Mouse (Mus musculus) heart, adult 8-10 months (tissue): Measurements from ENCODE around the gene Vps33b. TPM values are rescaled to one million over a fixed set of nuclear protein-coding genes. Genes with fewer than 3 reads are reported as not detected.
"Not testable (repeated sequence)": the region's sequence is repeated elsewhere in the genome, so short reads cannot be mapped to it uniquely, and the experiment has no call there.

ENCODE experiments used
- DNase-seq: peaks from one replicate; pipeline ENCODE4 v3.0.0; 2022; ENCODE audit warnings: low spot score
- total RNA-seq, 4 experiments: library from RNA; stranded (reverse); gene quantifications; 2 replicates each; pipeline ENCODE4 v1.2.4; 2022

Gene Vps33b
- total RNA-seq, 4 experiments from 2014 or later, result 5.6 to 9.0 (median 7.2) TPM

DNA sequence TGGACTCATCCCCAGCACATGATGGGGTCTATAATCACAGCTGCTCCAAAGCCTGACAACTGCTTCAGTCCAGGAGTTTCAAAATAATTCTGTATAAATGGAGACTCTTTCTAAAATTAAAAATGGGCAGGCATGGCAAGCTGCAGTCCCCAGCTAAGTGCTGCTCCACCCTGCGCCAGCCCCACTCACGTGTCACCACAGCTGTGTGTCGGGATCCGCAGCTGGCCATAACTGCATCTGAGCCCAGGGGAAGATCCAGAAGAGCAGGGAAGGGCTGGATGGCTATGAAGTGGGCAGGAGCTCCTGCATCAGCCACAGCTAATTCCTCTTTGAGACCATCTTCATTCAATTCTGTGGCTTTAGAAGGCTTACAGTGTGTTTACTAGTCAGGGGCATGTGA lies 49.2 kb downstream of the Vps33b start:
- no peak for DNase-seq

- no peak for DNase-seq
These were observed 50.5 kb downstream of the Vps33b start for GRCm38 (mm10) chr7:80319846-80320496.

- no peak for DNase-seq
These were observed 53.9 kb downstream of the Vps33b start for GRCm38 (mm10) chr7:80323336-80323735.

GRCm38 (mm10) chr7:80324043-80324815 lies 54.8 kb downstream of the Vps33b start, which contains the start of gene Rccd1:
Rccd1 (minus strand) TSS chr7:80324454.
- DNase-seq, result peak; percentile 97

GRCm38 (mm10) chr7:80324816-80325119 lies 55.3 kb downstream of the Vps33b start:
- not testable (repeated sequence) for DNase-seq

- DNase-seq, result no peak
These were observed 55.9 kb downstream of the Vps33b start for GRCm38 (mm10) chr7:80325292-80325868.

DNA sequence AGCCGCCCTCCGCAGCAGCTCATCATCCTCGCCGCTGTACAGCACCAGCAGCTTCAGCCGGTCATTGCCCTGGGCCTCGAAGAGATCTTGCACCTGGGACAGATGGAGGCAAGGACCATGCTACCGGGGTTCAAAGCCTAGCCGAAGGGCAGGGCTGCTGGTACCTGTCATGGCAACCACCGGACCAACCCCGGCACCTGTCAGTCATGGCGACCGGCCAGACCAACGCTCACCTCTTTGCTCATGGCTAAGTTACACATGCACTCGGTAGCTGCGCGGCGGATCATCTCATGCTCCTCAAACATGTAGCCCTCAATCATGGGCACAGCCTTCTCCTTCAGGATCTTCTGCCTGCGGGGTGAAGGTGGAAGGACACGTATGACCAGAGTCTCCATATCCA lies 56.6 kb downstream of the Vps33b start:
- DNase-seq, result no peak

DNA sequence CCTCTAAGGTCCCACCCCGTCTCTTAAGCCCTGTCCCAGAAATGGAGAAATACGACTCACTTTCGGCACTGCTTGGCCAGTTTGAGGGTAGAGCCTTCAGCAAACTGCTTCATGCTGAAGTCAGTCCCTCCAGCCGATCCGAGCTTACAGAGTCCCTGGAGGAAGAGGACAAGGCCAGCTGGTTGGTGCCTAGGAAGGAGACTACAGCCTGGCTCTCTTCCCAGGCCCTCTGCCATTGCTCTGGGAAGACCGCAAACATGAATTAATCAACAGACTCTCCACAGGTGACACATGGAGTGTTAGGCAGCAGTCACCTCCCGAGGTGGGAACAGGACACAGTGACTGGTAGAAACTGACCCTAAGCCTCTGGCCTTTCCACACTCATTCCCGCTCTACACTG lies 60.8 kb downstream of the Vps33b start:
- no peak for DNase-seq

DNA sequence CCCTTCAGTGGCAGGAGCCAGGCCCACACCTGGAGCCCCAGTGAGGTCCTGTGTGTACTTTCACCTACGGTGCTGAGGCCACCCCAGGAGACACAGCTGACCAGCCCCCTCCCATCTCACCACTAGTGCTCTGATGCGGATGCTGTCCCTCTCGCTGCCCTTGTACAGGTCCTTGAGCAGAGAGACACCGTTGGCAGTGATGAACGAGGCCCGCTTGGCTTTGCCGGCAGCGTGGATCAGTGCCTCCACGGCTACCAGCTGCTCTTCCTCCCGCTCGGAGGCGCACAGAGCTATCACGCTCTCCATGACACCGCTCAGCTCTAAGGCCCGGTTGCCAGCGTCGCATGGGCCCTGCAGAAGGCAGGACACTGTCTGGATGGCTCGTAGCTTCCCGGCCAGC lies 62.0 kb downstream of the Vps33b start:
- DNase-seq, result no peak

- no peak for DNase-seq
These were observed 65.4 kb downstream of the Vps33b start for GRCm38 (mm10) chr7:80334848-80335247.

DNA sequence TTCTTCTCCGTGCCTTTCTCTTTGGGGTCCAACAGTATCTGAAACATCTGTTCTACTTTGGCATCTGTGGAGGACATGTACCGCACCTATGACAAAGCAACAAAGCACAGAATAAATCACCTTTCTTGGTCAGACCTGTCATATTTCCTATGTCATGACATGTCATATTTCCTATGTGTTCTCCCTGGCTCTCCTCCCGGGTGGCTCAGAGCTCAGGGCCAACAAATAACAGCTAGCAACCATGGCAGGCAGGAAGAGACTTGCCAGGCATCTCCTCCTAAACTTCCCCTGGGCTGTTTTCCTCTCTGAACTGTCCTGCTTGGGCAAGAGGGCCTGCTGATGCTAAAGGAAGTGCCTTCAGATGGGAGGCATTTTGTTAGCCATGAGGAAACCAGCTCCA lies 67.5 kb downstream of the Vps33b start:
- no peak for DNase-seq

DNA sequence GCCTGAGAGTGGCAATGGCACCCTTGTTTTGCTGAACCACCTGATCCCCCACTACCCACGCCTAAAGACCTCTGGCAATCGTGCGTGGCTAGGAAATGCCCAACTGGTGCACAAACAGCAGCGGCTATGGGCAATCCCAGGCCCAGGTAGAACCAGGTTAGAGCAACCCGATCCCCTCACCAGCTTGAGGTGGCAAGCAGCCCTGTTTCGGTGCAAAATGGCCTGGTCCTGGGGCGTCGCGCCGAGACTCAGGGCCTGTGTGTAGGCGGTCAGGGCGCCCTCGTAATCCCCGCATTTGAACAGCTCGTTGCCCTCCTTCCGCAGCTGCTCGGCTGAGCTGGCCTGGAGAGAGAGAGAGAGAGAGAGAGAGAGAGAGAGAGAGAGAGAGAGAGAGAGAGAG lies 69.9 kb downstream of the Vps33b start:
- DNase-seq, result no peak

DNA sequence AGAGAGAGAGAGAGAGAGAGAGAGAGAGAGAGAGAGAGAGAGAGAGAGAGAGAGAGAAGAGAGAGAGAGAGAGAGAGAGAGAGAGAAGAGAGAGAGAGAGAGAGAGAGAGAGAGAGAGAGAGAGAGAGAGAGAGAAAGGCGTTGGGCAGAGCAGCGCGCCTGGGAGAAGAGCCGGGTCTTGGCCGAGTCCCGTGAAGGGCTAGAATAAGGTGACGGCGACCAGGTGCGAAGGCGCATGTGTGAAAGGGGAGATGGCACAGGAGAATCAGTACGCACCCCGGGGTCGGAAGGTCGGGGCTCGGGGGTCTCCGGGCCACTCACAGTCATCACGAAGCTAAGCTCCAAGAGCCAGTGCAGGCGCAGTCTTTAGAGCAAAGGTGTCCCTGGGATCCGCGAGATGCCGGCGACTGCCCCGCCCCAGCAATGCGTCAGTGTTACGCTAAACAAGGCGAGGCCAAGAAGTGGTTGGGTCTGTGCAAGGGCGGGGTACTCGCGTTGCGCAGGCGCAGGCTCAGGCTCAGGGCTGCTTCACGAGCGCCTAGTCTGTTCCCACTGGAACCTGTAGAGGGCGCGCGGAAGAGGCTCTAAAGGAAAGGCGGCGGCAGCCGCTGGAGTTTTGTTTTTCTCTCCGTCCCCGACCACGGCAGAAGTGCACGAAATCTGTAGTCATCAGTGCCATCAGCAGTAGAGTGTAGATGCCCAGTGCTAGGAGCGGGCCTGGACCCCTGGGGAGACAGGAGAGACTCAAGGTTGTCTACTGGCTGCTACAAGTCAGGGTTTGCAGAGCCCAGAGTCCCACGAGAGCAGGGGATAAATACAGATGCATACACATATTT lies 70.6 kb downstream of the Vps33b start:
- DNase-seq, result peak; percentile 98

GRCm38 (mm10) chr7:80340793-80341192 lies 71.3 kb downstream of the Vps33b start, which contains the start of gene Unc45a:
Unc45a (minus strand) TSS chr7:80341005.
- DNase-seq, result peak; percentile 65

Other genes starting within 250 kb of the Vps33b start
- gene Zfp710, start 244.8 kb upstream of the Vps33b start, total RNA-seq, result 10 to 100 TPM; 28.5 to 39.5 (median 31.3) TPM
- 1,000 to 10,000 TPM; 2,287 to 2,565 (median 2,388) TPM for gene Idh2, start 154.3 kb upstream of the Vps33b start, total RNA-seq
- gene Sema4b, start 82.8 kb upstream of the Vps33b start, total RNA-seq, result 10 to 100 TPM; 10.9 to 14.0 (median 11.7) TPM
- gene Cib1, start 36.8 kb upstream of the Vps33b start, total RNA-seq, result 10 to 100 TPM; 12.7 to 19.1 (median 16.5) TPM
- 1 to 10 TPM; 1.7 to 2.1 (median 2.0) TPM for gene Gdpgp1, start 36.8 kb upstream of the Vps33b start, total RNA-seq
- gene Ttll13, start 23.3 kb upstream of the Vps33b start, total RNA-seq, result under 1 TPM; 0.19 to 0.72 (median 0.24) TPM
- 10 to 100 TPM; 26.2 to 28.6 (median 27.2) TPM for gene Ngrn, start 8.4 kb upstream of the Vps33b start, total RNA-seq
- 1 to 10 TPM in 3 of 4 experiments, under 1 TPM in 1; 0.72 to 3.1 (median 1.5) TPM for gene Prc1, start 24.8 kb downstream of the Vps33b start, total RNA-seq
- gene Rccd1, start 54.8 kb downstream of the Vps33b start, total RNA-seq, result 1 to 10 TPM; 4.6 to 6.4 (median 5.3) TPM
- 10 to 100 TPM; 12.2 to 16.0 (median 15.2) TPM for gene Unc45a, start 71.4 kb downstream of the Vps33b start, total RNA-seq
- gene Hddc3, start 73.5 kb downstream of the Vps33b start, total RNA-seq, result 10 to 100 TPM; 33.3 to 40.0 (median 35.9) TPM
- 10 to 100 TPM; 61.2 to 66.5 (median 62.8) TPM for gene Man2a2, start 101.7 kb downstream of the Vps33b start, total RNA-seq
- 10 to 100 TPM in 2 of 4 experiments, 1 to 10 TPM in 2; 6.4 to 13.5 (median 9.1) TPM for gene Fes, start 118.3 kb downstream of the Vps33b start, total RNA-seq
- gene Furin, start 135.8 kb downstream of the Vps33b start, total RNA-seq, result 100 to 1,000 TPM in 2 of 4 experiments, 10 to 100 TPM in 2; 91.9 to 122 (median 99.2) TPM